Mouse (Mus musculus) liver, embryonic 14.5 days (tissue): ENCODE measurements around the gene Dnaja2. TPM values are rescaled to one million over a fixed set of nuclear protein-coding genes. Genes with fewer than 3 reads are reported as not detected.

Source experiments
- ATAC-seq: fragments of 200-750 bp; cut with Nextera tagmentation; 2 replicates; pipeline ENCODE4 v1.8.0; 2017; ENCODE audit warnings: moderate number of reproducible peaks, mild to moderate bottlenecking, moderate library complexity; ENCODE audit not compliant: insufficient read depth
- DNase-seq, 3 experiments: peaks; one replicate each; pipeline ENCODE4 v3.0.0-alpha.2; 2012 to 2013; ENCODE audit warnings: low read depth in 3 of 3, low spot score in 3 of 3
- H3K27ac ChIP-seq: fragments of 300-500 bp; sonication (generic); 2 replicates; pipeline ENCODE4 v1.5.1; 2014; ENCODE audit warnings: moderate library complexity, mild to moderate bottlenecking, control low read depth, inconsistent platforms
- H3K27me3 ChIP-seq: fragments of 300-500 bp; sonication (generic); 2 replicates; pipeline ENCODE4 v1.6.1; 2014; ENCODE audit warnings: mild to moderate bottlenecking, low read length, moderate library complexity; ENCODE audit not compliant: control insufficient read depth, insufficient read depth
- H3K36me3 ChIP-seq: fragments of 300-500 bp; sonication (generic); replicated peaks from 2 replicates; pipeline ENCODE4 v1.6.1; 2014; ENCODE audit warnings: low read depth; ENCODE audit not compliant: control insufficient read depth, insufficient read depth
- H3K4me1 ChIP-seq, 2 experiments: fragments of 200-500 bp in 1 of 2; fragments of 300-500 bp in 1 of 2; sonication (generic) in 1 of 2; replicated peaks; 2 replicates each; pipeline ENCODE4 v1.6.1; 2012 to 2014; ENCODE audit warnings: antibody characterized with exemption in 1 of 2, inconsistent platforms in 1 of 2, low read length in 1 of 2; ENCODE audit not compliant: control insufficient read depth in 2 of 2, insufficient read depth in 2 of 2
- H3K4me2 ChIP-seq: fragments of 300-500 bp; sonication (generic); 2 replicates; pipeline ENCODE4 v1.6.1; 2014; ENCODE audit warnings: low read depth, mild to moderate bottlenecking, control low read depth, moderate library complexity
- H3K4me3 ChIP-seq, 2 experiments: fragments of 200-500 bp in 1 of 2; fragments of 300-500 bp in 1 of 2; sonication (generic) in 1 of 2; 2 replicates each; pipeline ENCODE4 v1.5.1; 2012 to 2014; ENCODE audit warnings: low read depth in 2 of 2, low read length in 2 of 2, mild to moderate bottlenecking in 2 of 2, control low read depth in 1 of 2, inconsistent platforms in 1 of 2, moderate library complexity in 1 of 2; ENCODE audit not compliant: insufficient read depth in 1 of 2
- H3K9ac ChIP-seq: fragments of 300-500 bp; sonication (generic); replicated peaks from 2 replicates; pipeline ENCODE4 v1.6.1; 2014; ENCODE audit warnings: mild to moderate bottlenecking, control low read depth, moderate library complexity
- H3K9me3 ChIP-seq: fragments of 300-500 bp; sonication (generic); 2 replicates; pipeline ENCODE4 v1.6.1; 2016; ENCODE audit warnings: low read length, mixed read lengths; ENCODE audit not compliant: control insufficient read depth
- CTCF ChIP-seq: IDR thresholded peaks from 2 replicates; pipeline ENCODE4 v1.5.1; 2016; ENCODE audit warnings: antibody characterized with exemption, low read depth, control low read depth
- EP300 ChIP-seq: IDR thresholded peaks from 2 replicates; pipeline ENCODE4 v1.6.1; 2016; ENCODE audit warnings: antibody characterized with exemption, low read depth
- WGBS: fragments of 180-500 bp; shearing (Covaris S2); extraction: QIAGEN DNeasy Blood & Tissue Kit; methylation state at CpG from one replicate; pipeline ENCODE4 v1.1.7; 2014; ENCODE audit not compliant: insufficient replicate concordance; 5-methylcytosine and 5-hydroxymethylcytosine counted together
- polyA plus RNA-seq, 2 experiments: library from polyadenylated mRNA; depleted of rRNA in 1 of 2; stranded (reverse) in 1 of 2; unstranded in 1 of 2; fragments of >200 nt; fragmentation: Nextera tagmentation in 1 of 2; extraction: Ambion mirVana in 1 of 2; gene quantifications; 2 replicates each; pipeline versions ENCODE4 v1.2.1 to v1.2.3; 2012 to 2014

Gene Dnaja2
- polyA plus RNA-seq, 2 experiments = 26.9 to 73.3 TPM

DNA sequence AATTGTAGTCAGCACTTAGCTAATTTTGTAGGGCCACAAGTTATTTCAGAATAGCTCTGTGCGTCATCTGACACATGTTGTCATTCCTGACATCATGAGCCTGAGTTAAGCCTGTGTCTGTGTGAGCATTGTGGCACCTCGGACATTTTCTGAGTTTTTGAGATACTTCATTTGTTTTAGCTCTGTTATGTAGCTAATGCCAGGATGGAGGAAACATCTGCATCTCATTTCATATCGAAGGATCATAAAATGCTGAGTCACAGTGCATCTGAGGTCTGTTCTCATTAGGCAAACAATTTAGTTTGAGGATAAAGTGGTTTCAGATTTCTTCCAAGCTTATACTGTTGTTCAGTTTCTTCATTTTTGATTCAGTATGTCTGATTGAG, 2.5 kb upstream of the Dnaja2 start:
- H3K4me3 ChIP-seq = no peak overlapping the region
- DNase-seq = no peak
- no peak overlapping the region for H3K4me2 ChIP-seq
- no peak for TF ChIP-seq CTCF
- no peak for TF ChIP-seq EP300
- H3K9me3 ChIP-seq = no peaks in the 10 kb centered on the region
- H3K9ac ChIP-seq = no peak overlapping the region
- 54% methylated on average over 3 of the region's 3 CpGs for WGBS
- no peaks in the 10 kb centered on the region for H3K27me3 ChIP-seq
- peaks cover 6% of the 10 kb centered on the region for H3K36me3 ChIP-seq
- H3K27ac ChIP-seq = no peak overlapping the region
- ATAC-seq = no peak
- H3K4me1 ChIP-seq = peaks cover 2 to 11% of the 10 kb centered on the region in 2 experiments

- no peak for TF ChIP-seq EP300
- no peak for TF ChIP-seq CTCF
- ATAC-seq (no peak), DNase-seq (no peak)
- Histone ChIP-seq H3K4me3 (no peak overlapping the region), H3K36me3 (peaks cover 11% of the 10 kb centered on the region), H3K27ac (no peak overlapping the region), H3K4me1 (peaks cover 2 to 11% of the 10 kb centered on the region in 2 experiments), H3K27me3 (no peaks in the 10 kb centered on the region), H3K9me3 (no peaks in the 10 kb centered on the region), H3K9ac (no peak overlapping the region), H3K4me2 (no peak overlapping the region)
- 62% methylated on average over 2 of the region's 2 CpGs for whole genome bisulfite sequencing
Observed at GRCm38 (mm10) chr8:85556986-85557600, 1.9 kb upstream of the Dnaja2 start.

DNA sequence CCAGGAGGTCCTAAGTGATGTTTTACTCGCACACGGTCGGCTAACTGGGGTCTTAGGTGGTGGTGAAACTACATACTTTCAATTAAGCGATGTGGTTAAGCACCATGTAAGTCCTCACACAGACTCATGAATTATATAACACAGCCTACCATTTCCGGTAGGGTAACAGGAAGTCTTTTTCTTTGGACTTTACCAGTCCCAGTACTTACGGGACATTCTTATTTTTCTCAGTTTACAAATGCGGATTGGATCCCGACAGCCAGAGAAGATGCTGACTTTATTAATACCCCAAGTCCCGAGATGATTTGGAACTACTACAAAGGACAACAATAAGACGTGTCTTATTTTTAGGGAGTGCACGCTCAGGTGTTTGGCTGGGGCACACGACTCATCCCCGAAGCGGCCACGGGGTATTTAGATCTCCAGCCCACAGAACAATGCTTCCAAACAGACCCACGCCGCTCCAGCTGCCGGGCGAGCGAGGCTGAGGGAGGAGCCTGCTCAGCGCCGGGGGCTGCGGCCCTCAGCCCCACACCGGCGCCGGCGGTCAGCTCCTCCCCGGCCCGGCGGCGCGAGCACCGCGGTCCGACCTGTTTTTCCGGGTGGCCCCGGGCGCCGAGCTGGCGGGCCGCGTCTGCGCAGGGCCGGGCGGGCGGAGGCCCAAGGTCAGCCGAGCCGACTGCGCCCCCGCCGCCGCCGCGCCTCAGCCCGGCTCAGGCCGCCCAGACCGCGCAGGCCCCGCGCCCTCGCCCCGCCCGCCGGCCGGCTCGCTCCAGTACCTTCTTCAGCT, 558 bp downstream of the Dnaja2 start:
- Histone ChIP-seq H3K27ac (peak overlapping the region; percentile 73), H3K4me2 (peak overlapping the region; percentile 83), H3K4me1 (peaks cover 2 to 8% of the 10 kb centered on the region in 2 experiments), H3K36me3 (peaks cover 23% of the 10 kb centered on the region), H3K9ac (peak overlapping the region; percentile 89), H3K4me3 (peak overlapping the region; percentile 95 to 99), H3K9me3 (no peaks in the 10 kb centered on the region), H3K27me3 (no peaks in the 10 kb centered on the region)
- ATAC-seq (peak; percentile 91), DNase-seq (no peak)
- under 1% methylated on average over 60 of the region's 66 CpGs for WGBS
- TF ChIP-seq CTCF (no peak), EP300 (no peak)

- Histone ChIP-seq H3K27ac (no peak overlapping the region), H3K9me3 (no peaks in the 10 kb centered on the region), H3K36me3 (peaks cover 41% of the 10 kb centered on the region), H3K27me3 (no peaks in the 10 kb centered on the region), H3K4me3 (no peak overlapping the region), H3K4me1 (peaks cover 0 to 4% of the 10 kb centered on the region in 2 experiments; a peak in 3 of 4 replicates), H3K9ac (no peak overlapping the region), H3K4me2 (no peak overlapping the region)
- no peak for ATAC-seq
- WGBS = 75% methylated on average over 1 of the region's 1 CpGs
- TF ChIP-seq EP300 = no peak
- TF ChIP-seq CTCF = no peak
- no peak for DNase-seq
Observed at GRCm38 (mm10) chr8:85551934-85552333, 3.2 kb downstream of the Dnaja2 start.

- WGBS = 72% methylated on average over 2 of the region's 2 CpGs
- no peak overlapping the region for H3K4me2 ChIP-seq
- H3K36me3 ChIP-seq = peaks cover 41% of the 10 kb centered on the region
- H3K27ac ChIP-seq = no peak overlapping the region
- no peak for DNase-seq
- no peak for TF ChIP-seq EP300
- ATAC-seq = no peak
- no peaks in the 10 kb centered on the region for H3K27me3 ChIP-seq
- no peaks in the 10 kb centered on the region for H3K9me3 ChIP-seq
- no peak overlapping the region for H3K4me3 ChIP-seq
- peaks cover 4 to 11% of the 10 kb centered on the region in 2 experiments; a peak in 3 of 4 replicates for H3K4me1 ChIP-seq
- H3K9ac ChIP-seq = no peak overlapping the region
Observed at GRCm38 (mm10) chr8:85536332-85536731, 18.8 kb downstream of the Dnaja2 start.
